Mouse (Mus musculus) intestine, embryonic 14.5 days (tissue): ENCODE data around the gene Ispd. TPM values are rescaled to one million over a fixed set of nuclear protein-coding genes. Genes with fewer than 3 reads are reported as not detected.
A peak's percentile ranks its signal among the peaks of the same experiment; 100 is the strongest.

Source experiments
- ATAC-seq: fragments of 200-750 bp; cut with Nextera tagmentation; replicated peaks from 2 replicates; pipeline ENCODE4 v1.8.0; 2017; ENCODE audit warnings: low read depth, moderate number of reproducible peaks, moderate TSS enrichment, moderate library complexity; ENCODE audit not compliant: low FRiP score, low TSS enrichment
- DNase-seq: peaks from one replicate; pipeline ENCODE4 v3.0.0-alpha.2; 2018; ENCODE audit warnings: low spot score
- H3K27ac ChIP-seq: fragments of 300-500 bp; sonication (generic); 2 replicates; pipeline ENCODE4 v1.5.1; 2014; ENCODE audit warnings: low read depth, mild to moderate bottlenecking, control low read depth
- H3K27me3 ChIP-seq: fragments of 300-500 bp; sonication (generic); replicated peaks from 2 replicates; pipeline ENCODE4 v1.6.1; 2014; ENCODE audit warnings: low read length, control low read depth; ENCODE audit not compliant: control insufficient read depth, insufficient read depth
- H3K36me3 ChIP-seq: fragments of 300-500 bp; sonication (generic); 2 replicates; pipeline ENCODE4 v1.6.1; 2014; ENCODE audit warnings: low read length, control low read depth; ENCODE audit not compliant: control insufficient read depth, insufficient read depth
- H3K4me1 ChIP-seq: fragments of 300-500 bp; sonication (generic); replicated peaks from 2 replicates; pipeline ENCODE4 v1.6.1; 2014; ENCODE audit warnings: low read length, control low read depth, mixed read lengths; ENCODE audit not compliant: control insufficient read depth, insufficient read depth
- H3K4me2 ChIP-seq: fragments of 300-500 bp; sonication (generic); 2 replicates; pipeline ENCODE4 v1.6.1; 2014; ENCODE audit warnings: low read length
- H3K4me3 ChIP-seq: fragments of 300-500 bp; sonication (generic); 2 replicates; pipeline ENCODE4 v1.5.1; 2014; ENCODE audit warnings: low read depth, low read length, control low read depth, mixed read lengths
- H3K9ac ChIP-seq: fragments of 300-500 bp; sonication (generic); 2 replicates; pipeline ENCODE4 v1.6.1; 2014; ENCODE audit warnings: mild to moderate bottlenecking, low read length
- H3K9me3 ChIP-seq: fragments of 300-500 bp; sonication (generic); 2 replicates; pipeline ENCODE4 v1.6.1; 2016; ENCODE audit warnings: low read length, control low read depth; ENCODE audit not compliant: control insufficient read depth
- WGBS: fragments of 180-500 bp; shearing (Covaris S2); extraction: QIAGEN DNeasy Blood & Tissue Kit; methylation state at CpG from one replicate; pipeline ENCODE4 v1.1.7; 2014; 5-methylcytosine and 5-hydroxymethylcytosine counted together
- polyA plus RNA-seq: library from polyadenylated mRNA; unstranded; fragments of >200 nt; fragmentation: Nextera tagmentation; extraction: Ambion mirVana; gene quantifications from 2 replicates; pipeline ENCODE4 v1.2.1, GENCODE M21; 2014

Ispd gene
- polyA plus RNA-seq, 1 experiment from 2014 or later = 12.5 TPM

- Histone ChIP-seq H3K36me3 (no peaks in the 10 kb centered on the region), H3K4me2 (no peak overlapping the region), H3K27me3 (no peaks in the 10 kb centered on the region), H3K9ac (no peak overlapping the region), H3K27ac (no peak overlapping the region), H3K4me1 (no peaks in the 10 kb centered on the region), H3K9me3 (no peaks in the 10 kb centered on the region), H3K4me3 (no peak overlapping the region)
- WGBS = 69% methylated on average over 2 of the region's 2 CpGs
- DNase-seq (no peak), ATAC-seq (peak; percentile 77; the same call in 1 of the 2 replicates)
Observed at GRCm38 (mm10) chr12:36523515-36523914, 142.3 kb downstream of the Ispd start.

- H3K27me3 ChIP-seq = no peaks in the 10 kb centered on the region
- no peak overlapping the region for H3K4me3 ChIP-seq
- ATAC-seq (no peak; the same call in 1 of the 2 replicates), DNase-seq (no peak)
- no peaks in the 10 kb centered on the region for H3K36me3 ChIP-seq
- no peaks in the 10 kb centered on the region for H3K4me1 ChIP-seq
- H3K4me2 ChIP-seq = no peak overlapping the region
- H3K9ac ChIP-seq = no peak overlapping the region
- H3K9me3 ChIP-seq = no peaks in the 10 kb centered on the region
- WGBS = 79% methylated on average over 2 of the region's 2 CpGs
- no peak overlapping the region for H3K27ac ChIP-seq
Observed at GRCm38 (mm10) chr12:36530920-36531319, 149.7 kb downstream of the Ispd start.

- Histone ChIP-seq H3K4me1 (no peaks in the 10 kb centered on the region), H3K4me3 (no peak overlapping the region), H3K27ac (no peak overlapping the region), H3K9ac (no peak overlapping the region), H3K9me3 (no peaks in the 10 kb centered on the region), H3K36me3 (no peaks in the 10 kb centered on the region), H3K27me3 (no peaks in the 10 kb centered on the region), H3K4me2 (no peak overlapping the region)
- ATAC-seq (no peak), DNase-seq (no peak)
- WGBS = 64% methylated on average over 4 of the region's 4 CpGs
Observed at GRCm38 (mm10) chr12:36531421-36532072, 150.3 kb downstream of the Ispd start.

- no peaks in the 10 kb centered on the region for H3K9me3 ChIP-seq
- H3K9ac ChIP-seq = no peak overlapping the region
- ATAC-seq (no peak), DNase-seq (no peak)
- no peaks in the 10 kb centered on the region for H3K4me1 ChIP-seq
- H3K27me3 ChIP-seq = no peaks in the 10 kb centered on the region
- H3K36me3 ChIP-seq = no peaks in the 10 kb centered on the region
- H3K4me3 ChIP-seq = no peak overlapping the region
- H3K27ac ChIP-seq = no peak overlapping the region
- 79% methylated on average over 3 of the region's 3 CpGs for WGBS
- no peak overlapping the region for H3K4me2 ChIP-seq
Observed at GRCm38 (mm10) chr12:36532525-36532924, 151.3 kb downstream of the Ispd start.

GRCm38 (mm10) chr12:36533160-36533900 lies 152.1 kb downstream of the Ispd start:
- no peak overlapping the region for H3K27ac ChIP-seq
- no peak overlapping the region for H3K4me2 ChIP-seq
- H3K27me3 ChIP-seq = no peaks in the 10 kb centered on the region
- no peak overlapping the region for H3K9ac ChIP-seq
- H3K4me1 ChIP-seq = no peaks in the 10 kb centered on the region
- H3K36me3 ChIP-seq = no peaks in the 10 kb centered on the region
- H3K9me3 ChIP-seq = no peaks in the 10 kb centered on the region
- WGBS = 81% methylated on average over 2 of the region's 2 CpGs
- no peak for ATAC-seq
- no peak for DNase-seq
- no peak overlapping the region for H3K4me3 ChIP-seq

GRCm38 (mm10) chr12:36534589-36534988 lies 153.3 kb downstream of the Ispd start:
- 93% methylated on average over 5 of the region's 5 CpGs for WGBS
- DNase-seq (no peak), ATAC-seq (no peak)
- no peak overlapping the region for H3K27ac ChIP-seq
- H3K9me3 ChIP-seq = no peaks in the 10 kb centered on the region
- H3K36me3 ChIP-seq = no peaks in the 10 kb centered on the region
- no peaks in the 10 kb centered on the region for H3K27me3 ChIP-seq
- no peak overlapping the region for H3K4me2 ChIP-seq
- no peak overlapping the region for H3K4me3 ChIP-seq
- H3K4me1 ChIP-seq = no peaks in the 10 kb centered on the region
- no peak overlapping the region for H3K9ac ChIP-seq

- DNase-seq (no peak), ATAC-seq (no peak)
- Histone ChIP-seq H3K9me3 (no peaks in the 10 kb centered on the region), H3K36me3 (no peaks in the 10 kb centered on the region), H3K27ac (no peak overlapping the region), H3K4me2 (no peak overlapping the region), H3K9ac (no peak overlapping the region), H3K4me3 (no peak overlapping the region), H3K27me3 (no peaks in the 10 kb centered on the region), H3K4me1 (no peaks in the 10 kb centered on the region)
Observed at GRCm38 (mm10) chr12:36545318-36545717, 164.1 kb downstream of the Ispd start.

GRCm38 (mm10) chr12:36549474-36549873 lies 168.2 kb downstream of the Ispd start:
- 91% methylated on average over 9 of the region's 9 CpGs for WGBS
- H3K4me1 ChIP-seq = no peaks in the 10 kb centered on the region
- DNase-seq (no peak), ATAC-seq (no peak)
- no peak overlapping the region for H3K27ac ChIP-seq
- H3K9me3 ChIP-seq = no peaks in the 10 kb centered on the region
- no peak overlapping the region for H3K4me3 ChIP-seq
- no peak overlapping the region for H3K9ac ChIP-seq
- H3K4me2 ChIP-seq = no peak overlapping the region
- H3K27me3 ChIP-seq = no peaks in the 10 kb centered on the region
- no peaks in the 10 kb centered on the region for H3K36me3 ChIP-seq

- Histone ChIP-seq H3K27me3 (no peaks in the 10 kb centered on the region), H3K36me3 (no peaks in the 10 kb centered on the region), H3K9me3 (no peaks in the 10 kb centered on the region), H3K4me3 (no peak overlapping the region), H3K4me2 (no peak overlapping the region), H3K9ac (no peak overlapping the region), H3K4me1 (no peaks in the 10 kb centered on the region), H3K27ac (no peak overlapping the region)
- 100% methylated on average over 1 of the region's 1 CpGs for WGBS
- DNase-seq (no peak), ATAC-seq (no peak)
Observed at GRCm38 (mm10) chr12:36554697-36555096, 173.4 kb downstream of the Ispd start.
